Mouse (Mus musculus) limb, embryonic 10.5 days (tissue): ENCODE data around the gene Olfr1265. TPM values are rescaled to one million over a fixed set of nuclear protein-coding genes. Genes with fewer than 3 reads are reported as not detected.

Experiments
- DNase-seq: peaks from one replicate; pipeline ENCODE4 v3.0.0-alpha.2; 2017; ENCODE audit warnings: low spot score
- H3K27ac ChIP-seq: fragments of 300-500 bp; sonication (generic); 2 replicates; pipeline ENCODE4 v1.5.1; 2016; ENCODE audit warnings: mild to moderate bottlenecking
- H3K27me3 ChIP-seq: fragments of 300-500 bp; sonication (generic); 2 replicates; pipeline ENCODE4 v1.6.1; 2016; ENCODE audit warnings: low read depth, mild to moderate bottlenecking; ENCODE audit not compliant: poor library complexity, severe bottlenecking
- H3K36me3 ChIP-seq: fragments of 300-500 bp; sonication (generic); 2 replicates; pipeline ENCODE4 v1.6.1; 2016; ENCODE audit warnings: mild to moderate bottlenecking, moderate library complexity
- H3K4me1 ChIP-seq: fragments of 300-500 bp; sonication (generic); 2 replicates; pipeline ENCODE4 v1.6.1; 2016
- H3K4me3 ChIP-seq: fragments of 300-500 bp; sonication (generic); 2 replicates; pipeline ENCODE4 v1.5.1; 2016; ENCODE audit warnings: mild to moderate bottlenecking, moderate library complexity
- H3K9me3 ChIP-seq: fragments of 300-500 bp; sonication (generic); replicated peaks from 2 replicates; pipeline ENCODE4 v1.6.1; 2016; ENCODE audit warnings: mild to moderate bottlenecking
- WGBS: fragments of 180-500 bp; shearing (Covaris S2); methylation state at CpG from one replicate; pipeline ENCODE4 v1.1.7; 2016; 5-methylcytosine and 5-hydroxymethylcytosine counted together
- polyA plus RNA-seq: library from polyadenylated mRNA; unstranded; fragments of >200 nt; fragmentation: Nextera tagmentation; extraction: Ambion mirVana; gene quantifications from 2 replicates; pipeline ENCODE4 v1.2.1, GENCODE M21; 2016

The Olfr1265 gene
- polyA plus RNA-seq: not detected in 2 replicates

GRCm38 (mm10) chr2:90035037-90035436 is at the start of gene Olfr1265:
Gene Olfr1265, plus strand, starts transcription at chr2:90035337.
- no peaks in the 10 kb centered on the region for H3K9me3 ChIP-seq
- H3K27ac ChIP-seq: no peak within 1 kb of the TSS
- no peaks in the 10 kb centered on the region for H3K27me3 ChIP-seq
- H3K4me3 ChIP-seq: no peak within 1 kb of the TSS
- no peaks in the 10 kb centered on the region for H3K36me3 ChIP-seq
- no peak for DNase-seq
- no peaks in the 10 kb centered on the region for H3K4me1 ChIP-seq

GRCm38 (mm10) chr2:89990921-89991320 is 44.2 kb upstream of the Olfr1265 start, which contains the start of gene Olfr1261:
Gene Olfr1261, plus strand, starts transcription at chr2:89991221.
- DNase-seq: no peak
- H3K4me1 ChIP-seq: no peaks in the 10 kb centered on the region
- no peaks in the 10 kb centered on the region for H3K27me3 ChIP-seq
- H3K9me3 ChIP-seq: no peaks in the 10 kb centered on the region
- no peak within 1 kb of the TSS for H3K4me3 ChIP-seq
- no peaks in the 10 kb centered on the region for H3K36me3 ChIP-seq
- H3K27ac ChIP-seq: no peak within 1 kb of the TSS

GRCm38 (mm10) chr2:89999845-90000244 is 35.3 kb upstream of the Olfr1265 start, which contains the start of gene Olfr1262:
Gene Olfr1262, plus strand, starts transcription at chr2:90000145.
- no peaks in the 10 kb centered on the region for H3K27me3 ChIP-seq
- no peaks in the 10 kb centered on the region for H3K4me1 ChIP-seq
- no peak for DNase-seq
- H3K4me3 ChIP-seq: no peak within 1 kb of the TSS
- no peaks in the 10 kb centered on the region for H3K9me3 ChIP-seq
- H3K27ac ChIP-seq: no peak within 1 kb of the TSS
- no peaks in the 10 kb centered on the region for H3K36me3 ChIP-seq

GRCm38 (mm10) chr2:90011831-90012230 is 23.3 kb upstream of the Olfr1265 start, which contains the start of gene Olfr1263:
Gene Olfr1263, plus strand, starts transcription at chr2:90012131.
- no peak within 1 kb of the TSS for H3K27ac ChIP-seq
- no peaks in the 10 kb centered on the region for H3K9me3 ChIP-seq
- H3K36me3 ChIP-seq: no peaks in the 10 kb centered on the region
- WGBS: 87% methylated on average over 2 of the region's 2 CpGs
- no peaks in the 10 kb centered on the region for H3K4me1 ChIP-seq
- no peak for DNase-seq
- no peaks in the 10 kb centered on the region for H3K27me3 ChIP-seq
- H3K4me3 ChIP-seq: no peak within 1 kb of the TSS

- H3K27me3 ChIP-seq: no peaks in the 10 kb centered on the region
- DNase-seq: no peak
- no peaks in the 10 kb centered on the region for H3K4me1 ChIP-seq
- H3K4me3 ChIP-seq: no peak within 1 kb of the TSS
- H3K9me3 ChIP-seq: no peaks in the 10 kb centered on the region
- no peaks in the 10 kb centered on the region for H3K36me3 ChIP-seq
- H3K27ac ChIP-seq: no peak within 1 kb of the TSS
- 51% methylated on average over 2 of the region's 2 CpGs for WGBS
These were observed 9.7 kb upstream of the Olfr1265 start, which contains the start of gene Olfr1264 for GRCm38 (mm10) chr2:90025477-90025876. Gene Olfr1264, minus strand, starts transcription at chr2:90025577.

- Histone ChIP-seq H3K27ac (no peak within 1 kb of the TSS), H3K27me3 (no peaks in the 10 kb centered on the region), H3K4me1 (no peaks in the 10 kb centered on the region), H3K4me3 (no peak within 1 kb of the TSS), H3K9me3 (no peaks in the 10 kb centered on the region), H3K36me3 (no peaks in the 10 kb centered on the region)
- DNase-seq: no peak
These were observed 28.4 kb downstream of the Olfr1265 start, which contains the start of gene Olfr140 for GRCm38 (mm10) chr2:90063494-90063893. Gene Olfr140, minus strand, starts transcription at chr2:90063594.

- Histone ChIP-seq H3K9me3 (no peaks in the 10 kb centered on the region), H3K4me3 (no peak overlapping the region), H3K27ac (no peak overlapping the region), H3K27me3 (no peaks in the 10 kb centered on the region), H3K4me1 (no peaks in the 10 kb centered on the region), H3K36me3 (no peaks in the 10 kb centered on the region)
- no peak for DNase-seq
- WGBS: 89% methylated on average over 2 of the region's 2 CpGs
These were observed 34.9 kb downstream of the Olfr1265 start for GRCm38 (mm10) chr2:90070065-90070464.

Other genes with a start within 250 kb of the Olfr1265 start
- gene Olfr1254, start 241.7 kb upstream of the Olfr1265 start, polyA plus RNA-seq: not detected in 2 replicates
- not detected in 2 replicates for gene Olfr1255, start 223.3 kb upstream of the Olfr1265 start, polyA plus RNA-seq
- not detected in 2 replicates for gene Olfr1256, start 193.8 kb upstream of the Olfr1265 start, polyA plus RNA-seq
- gene Olfr48, start 187.1 kb upstream of the Olfr1265 start, polyA plus RNA-seq: not detected in 2 replicates
- not detected in 2 replicates for gene Olfr1257, start 156.9 kb upstream of the Olfr1265 start, polyA plus RNA-seq
- not detected in 2 replicates for gene Olfr1258, start 108.0 kb upstream of the Olfr1265 start, polyA plus RNA-seq
- gene Olfr1259, start 86.7 kb upstream of the Olfr1265 start, polyA plus RNA-seq: not detected in 2 replicates
- not detected in 2 replicates for gene Olfr1260, start 61.0 kb upstream of the Olfr1265 start, polyA plus RNA-seq
- gene Olfr1261, start 44.1 kb upstream of the Olfr1265 start, polyA plus RNA-seq: not detected in 2 replicates
- not detected in 2 replicates for gene Olfr1262, start 35.2 kb upstream of the Olfr1265 start, polyA plus RNA-seq
- gene Olfr1263, start 23.2 kb upstream of the Olfr1265 start, polyA plus RNA-seq: not detected in 2 replicates
- not detected in 2 replicates for gene Olfr1264, start 9.8 kb upstream of the Olfr1265 start, polyA plus RNA-seq
- not detected in 2 replicates for gene Olfr140, start 28.3 kb downstream of the Olfr1265 start, polyA plus RNA-seq
- gene Olfr1269, start 86.1 kb downstream of the Olfr1265 start, polyA plus RNA-seq: not detected in 2 replicates
- not detected in 2 replicates for gene Olfr32, start 107.0 kb downstream of the Olfr1265 start, polyA plus RNA-seq
- gene Olfr1270, start 117.8 kb downstream of the Olfr1265 start, polyA plus RNA-seq: not detected in 2 replicates
- gene Olfr1506, start 189.2 kb downstream of the Olfr1265 start, polyA plus RNA-seq: 0.09 TPM in 1 of 2 replicates, not detected in the other
- gene Olfr142, start 222.3 kb downstream of the Olfr1265 start, polyA plus RNA-seq: not detected in 2 replicates
- gene Olfr1271, start 235.7 kb downstream of the Olfr1265 start, polyA plus RNA-seq: not detected in 2 replicates